Mouse (Mus musculus): ENCODE measurements around the gene Homez.
A peak's percentile ranks its signal among the peaks of the same experiment; 100 is the strongest.

Homez gene

GRCm38 (mm10) chr14:54868026-54868425 lies 2.7 kb downstream of the Homez start:
- no peak for DNase-seq (ENCODE audit: low read depth, low spot score)

DNA sequence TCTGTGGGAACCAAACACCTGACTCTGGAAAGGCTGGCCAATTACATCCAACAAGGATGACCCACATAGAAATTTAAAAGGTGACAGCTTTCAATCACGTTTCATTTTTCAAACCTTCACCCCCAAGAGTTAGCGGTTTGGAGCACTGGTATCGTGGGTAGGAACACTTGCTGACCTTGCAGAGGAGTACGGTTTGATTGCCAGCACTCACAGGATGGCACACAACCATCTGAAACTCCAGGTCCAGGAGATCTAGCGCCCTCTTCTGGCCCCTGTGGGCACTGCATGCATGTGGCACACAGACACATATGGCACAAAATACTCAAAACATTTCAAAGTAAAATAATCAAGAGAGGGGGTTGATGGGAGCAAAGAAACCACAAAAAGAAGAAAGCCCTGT lies 3.8 kb downstream of the Homez start:
- DNase-seq (ENCODE audit: low read depth, low spot score), result no peak

- no peak for DNase-seq (ENCODE audit: low read depth, low spot score)
These were observed 4.5 kb downstream of the Homez start for GRCm38 (mm10) chr14:54866268-54866667.

GRCm38 (mm10) chr14:54865626-54866025 lies 5.1 kb downstream of the Homez start:
- DNase-seq (ENCODE audit: low read depth, low spot score), result no peak

GRCm38 (mm10) chr14:54864313-54865036 lies 6.3 kb downstream of the Homez start:
- DNase-seq (ENCODE audit: low read depth, low spot score), result peak; percentile 20

DNA sequence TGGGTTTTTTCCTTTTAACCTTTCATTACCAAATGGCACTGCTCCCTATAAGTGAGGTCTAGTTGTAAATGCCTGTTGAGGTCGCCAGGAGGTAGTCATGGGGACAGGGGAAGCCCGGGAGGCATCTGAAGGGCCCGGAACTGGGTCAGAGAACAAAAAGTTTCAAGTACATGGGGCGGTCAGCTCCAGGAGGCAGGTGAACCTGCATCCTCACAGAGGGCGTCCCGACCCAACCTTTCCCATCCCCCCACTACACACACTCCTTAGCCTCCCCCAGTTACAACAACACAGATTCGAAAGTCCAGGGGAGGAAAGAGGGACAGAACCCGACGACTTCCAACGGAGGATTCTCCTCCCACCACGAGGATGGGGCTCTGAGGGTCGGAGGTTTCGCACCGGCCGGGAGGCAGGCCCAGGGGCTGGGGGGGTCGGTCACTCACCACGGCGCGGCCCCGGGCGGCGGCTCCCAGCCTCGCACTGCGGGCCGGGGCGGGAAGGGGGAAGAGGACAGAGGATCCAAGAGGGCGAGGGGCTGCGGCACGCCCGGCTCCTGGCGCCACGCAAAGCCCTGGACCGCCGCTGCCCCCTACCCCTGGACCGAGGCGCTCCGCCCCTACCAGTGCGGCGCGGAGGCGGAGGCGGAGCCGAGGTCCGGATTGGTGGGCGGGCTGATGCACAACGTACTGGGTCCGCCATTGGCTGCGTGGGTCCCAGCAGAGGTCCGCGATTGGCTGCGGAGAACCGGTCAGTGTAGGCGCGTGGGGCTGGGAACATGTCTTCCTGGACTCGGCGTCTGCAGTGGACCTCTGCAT lies 7.1 kb downstream of the Homez start:
- peak; percentile 72 for DNase-seq (ENCODE audit: low read depth, low spot score)

DNA sequence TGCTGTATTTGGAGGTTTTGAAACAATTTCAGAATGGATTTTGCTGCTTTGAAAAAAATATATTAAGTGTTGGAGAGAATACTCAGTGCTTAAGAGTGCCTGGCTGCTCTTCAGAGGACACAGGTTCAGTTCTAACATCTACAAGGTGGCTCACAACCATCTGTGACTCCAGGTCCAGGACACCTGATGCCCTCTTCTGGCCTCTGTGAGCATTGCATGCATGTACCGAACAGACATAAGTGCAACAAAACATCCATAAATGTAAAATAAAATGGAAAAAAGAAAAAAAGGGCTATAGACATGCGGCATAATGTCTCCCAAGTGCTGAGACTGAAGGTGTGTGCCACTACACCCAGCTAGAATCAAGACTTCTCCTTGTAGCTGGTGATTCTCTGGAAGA lies 10.2 kb downstream of the Homez start:
- DNase-seq (ENCODE audit: low read depth, low spot score), result no peak

GRCm38 (mm10) chr14:54857891-54858290 lies 12.9 kb downstream of the Homez start:
- DNase-seq (ENCODE audit: low read depth, low spot score), result no peak

GRCm38 (mm10) chr14:54856703-54857102 lies 14.1 kb downstream of the Homez start:
- DNase-seq (ENCODE audit: low read depth, low spot score), result no peak

GRCm38 (mm10) chr14:54855726-54856125 lies 15.0 kb downstream of the Homez start:
- no peak for DNase-seq (ENCODE audit: low read depth, low spot score)

DNA sequence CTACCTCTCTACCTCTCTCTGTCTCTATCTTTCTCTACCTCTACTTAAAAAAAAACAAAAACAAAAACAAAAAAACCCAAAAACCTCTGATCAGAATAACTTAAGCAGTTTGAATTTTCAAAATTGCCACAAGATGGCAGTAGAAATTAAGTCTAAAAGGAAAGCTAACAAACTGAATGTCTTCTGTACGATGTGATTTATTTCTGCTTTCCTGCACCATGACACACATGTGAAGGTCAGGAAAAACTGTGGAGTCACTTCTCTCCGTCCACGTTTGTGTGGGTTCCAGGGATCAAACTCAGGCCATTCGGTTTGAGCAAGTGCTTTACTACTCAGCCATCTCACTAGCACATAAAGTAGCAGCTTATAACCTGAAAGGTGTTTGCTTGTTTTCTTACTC lies 27.3 kb downstream of the Homez start:
- DNase-seq (ENCODE audit: low read depth, low spot score), result no peak

GRCm38 (mm10) chr14:54823716-54824115 lies 47.0 kb downstream of the Homez start:
- DNase-seq (ENCODE audit: low read depth, low spot score), result no peak

DNA sequence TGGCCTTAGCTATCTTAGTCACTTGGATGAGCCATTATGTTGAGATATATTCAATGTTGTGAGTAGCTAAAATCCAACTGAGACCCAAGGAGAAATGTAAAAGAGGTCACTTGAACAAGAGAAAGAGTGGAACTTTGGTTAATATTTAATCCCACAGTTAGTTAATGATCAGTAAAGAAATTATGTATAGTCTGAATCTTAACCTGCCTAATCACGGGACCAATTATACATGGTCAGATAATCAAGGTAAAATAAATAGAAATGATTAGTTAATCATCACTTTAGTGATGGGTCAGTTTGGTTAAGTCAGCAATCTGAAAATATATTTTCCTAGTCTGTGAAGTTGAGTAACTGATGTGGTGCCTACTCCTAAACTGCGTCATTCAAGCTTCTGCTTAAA lies 48.5 kb downstream of the Homez start:
- no peak for DNase-seq (ENCODE audit: low read depth, low spot score)

GRCm38 (mm10) chr14:54817791-54818190 lies 53.0 kb downstream of the Homez start:
- DNase-seq (ENCODE audit: low read depth, low spot score), result no peak

- DNase-seq (ENCODE audit: low read depth, low spot score), result no peak
These were observed 55.0 kb downstream of the Homez start for GRCm38 (mm10) chr14:54815737-54816136.

DNA sequence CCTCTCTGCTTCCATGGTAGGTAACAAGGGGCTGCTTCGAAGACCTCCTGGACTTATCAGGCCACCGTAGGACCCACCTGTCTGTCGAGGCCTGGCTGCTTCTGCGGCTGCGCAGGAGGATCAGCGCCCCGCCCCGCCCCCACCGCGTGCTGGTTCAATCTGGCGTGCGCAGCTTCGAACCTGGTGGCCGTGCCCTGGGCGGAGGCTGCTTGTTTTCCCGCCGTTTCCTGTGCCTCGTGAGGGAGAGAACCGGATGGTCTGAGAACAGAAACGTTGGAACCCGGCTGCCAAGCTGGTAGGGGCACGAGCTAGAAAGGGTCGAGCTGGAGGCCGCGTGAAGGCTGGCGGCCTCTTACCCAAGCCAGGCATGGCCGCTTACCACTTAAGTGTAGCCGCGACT lies 56.8 kb downstream of the Homez start, which contains the start of gene Rnf212b:
Rnf212b (plus strand) TSS at position 151 of the 400 bp plus-strand sequence.
- DNase-seq (ENCODE audit: low read depth, low spot score), result no peak

GRCm38 (mm10) chr14:54809668-54810033 lies 61.1 kb downstream of the Homez start:
- DNase-seq (ENCODE audit: low read depth, low spot score), result no peak

DNA sequence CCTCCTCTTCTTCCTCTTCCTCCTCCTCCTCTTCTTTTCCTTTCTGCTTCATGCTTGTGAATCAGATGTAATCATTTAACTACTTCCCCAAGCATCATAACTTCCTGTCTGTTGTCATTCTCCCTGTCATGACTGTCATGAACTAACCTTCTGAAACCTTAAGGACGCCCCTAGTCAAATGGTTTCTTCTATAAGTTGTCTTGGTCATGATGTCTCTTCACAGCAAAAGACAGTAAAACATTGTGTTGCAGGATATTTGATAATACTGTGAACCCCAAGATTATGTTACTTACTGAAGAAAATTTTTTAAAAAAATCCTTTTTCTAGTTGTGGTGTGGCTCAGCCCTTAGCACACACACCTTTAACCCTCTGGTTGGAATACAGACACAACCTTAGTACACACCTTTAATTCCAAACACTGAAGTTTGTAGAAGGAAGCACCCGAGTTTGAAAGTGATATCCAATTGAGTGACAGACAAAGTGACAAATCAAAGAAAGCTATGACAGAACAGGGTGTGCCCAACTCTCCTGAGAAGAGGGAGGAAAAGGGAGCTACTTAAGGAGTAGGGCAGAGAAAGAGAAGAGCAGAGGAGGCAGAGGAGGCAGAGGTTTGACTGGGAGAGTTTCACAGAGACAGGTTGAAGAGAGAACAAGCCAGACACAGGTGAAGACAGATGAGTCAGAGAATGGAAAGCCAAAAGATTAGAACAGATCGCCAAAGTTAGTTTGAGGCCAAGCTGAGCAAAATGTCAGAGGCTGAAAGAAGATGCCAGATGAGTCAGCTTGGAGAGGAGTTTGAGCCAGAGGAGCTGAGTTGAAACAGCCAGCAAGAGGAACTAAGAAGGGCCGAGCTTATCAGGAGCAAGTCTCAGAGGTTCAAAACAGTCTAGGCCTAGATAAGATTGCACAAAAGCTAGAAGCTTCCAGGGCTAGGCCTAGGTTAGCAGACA lies 61.8 kb downstream of the Homez start:
- DNase-seq (ENCODE audit: low read depth, low spot score), result no peak

DNA sequence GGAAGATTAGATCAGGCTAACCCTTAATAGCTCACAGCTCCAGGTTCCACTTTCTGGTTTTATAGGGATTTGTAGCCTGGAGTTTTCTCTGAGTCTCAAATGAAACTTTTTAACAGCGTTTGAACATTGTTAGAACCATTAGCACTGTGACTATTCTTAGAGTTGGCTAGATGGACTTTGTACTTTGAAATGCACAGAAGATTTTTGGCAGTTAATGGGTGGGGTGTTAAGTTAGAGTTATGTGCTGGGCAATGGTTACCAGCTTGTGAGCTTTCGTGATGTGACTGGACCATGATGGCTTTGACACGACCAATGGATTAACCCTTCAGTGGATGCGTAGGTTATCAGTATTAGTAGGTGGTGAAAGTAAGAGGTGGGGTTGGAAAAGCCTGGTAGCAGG lies 64.6 kb downstream of the Homez start:
- no peak for DNase-seq (ENCODE audit: low read depth, low spot score)
